ENCODE assay signal across 9 mouse cellular contexts in the genomic region with DNA sequence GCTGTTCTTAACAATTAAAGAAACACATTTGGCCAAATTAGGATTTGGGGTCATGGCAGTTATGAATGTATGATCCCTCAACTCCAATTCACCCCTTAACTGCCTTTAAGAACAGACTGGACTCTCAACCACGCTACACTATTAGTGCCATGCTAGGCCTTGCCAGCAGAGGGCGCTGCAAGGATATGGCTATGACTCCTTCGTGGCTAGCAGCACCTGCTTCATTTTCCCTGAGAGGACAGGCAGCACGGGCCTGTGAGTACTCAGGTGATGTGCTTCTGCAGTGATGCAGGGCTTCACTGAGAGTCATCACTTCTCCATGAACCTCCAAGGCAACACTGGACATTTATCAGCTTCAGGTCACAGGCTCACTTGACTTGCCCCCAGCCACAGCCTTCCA.
DNase-seq lines count a peak whose midpoint lies in the region; ATAC-seq and TF ChIP-seq lines count a peak whose summit lies in the region.
"Had no signal": no experiment of that assay in that cellular context is flagged by ENCODE, and none has a peak within 500 bp of the region (broad histone marks: within the 10 kb centered on the region; RNA-seq: fewer than 3 reads in every experiment).

No protein-coding gene starts in this region.

- no peak overlapping the region for H3K4me3 ChIP-seq in kidney, adult 2 months (ENCODE audit: insufficient read depth, low read depth, low read length)
- H3K4me3 ChIP-seq in kidney, embryonic 14.5 days (ENCODE audit: low read length): no peak overlapping the region
- H3K4me3 ChIP-seq in cortical plate, adult 2 months (ENCODE audit: insufficient read depth, low read length): no peak overlapping the region
- no peak overlapping the region for H3K4me3 ChIP-seq in hindbrain, postnatal 0 days (ENCODE audit: low read length)
- no peak overlapping the region for H3K4me3 ChIP-seq in limb, embryonic 14.5 days (replicated peaks; ENCODE audit: low read length)
- H3K4me3 ChIP-seq: myocyte had no signal

- 17% methylated on average over 4 of the region's 4 CpGs for WGBS in kidney, adult 2 months
- WGBS in kidney, embryonic 14.5 days: 7% methylated on average over 4 of the region's 4 CpGs
- WGBS in hindbrain, postnatal 0 days: 11% methylated on average over 4 of the region's 4 CpGs
- whole genome bisulfite sequencing in limb, embryonic 14.5 days: 12% methylated on average over 4 of the region's 4 CpGs

- peak; percentile 94 for TF ChIP-seq CTCF in kidney, adult 2 months (conservative IDR thresholded peaks at IDR 0.05; ENCODE audit: insufficient read depth, insufficient read length, low read depth, low read length)
- TF ChIP-seq CTCF in cortical plate, adult 2 months (IDR thresholded peaks at IDR 0.05; ENCODE audit: extremely low read depth, insufficient read depth, low read length): peak; percentile 94
- TF ChIP-seq CTCF in hindbrain, postnatal 0 days (IDR thresholded peaks at IDR 0.05; ENCODE audit: low read depth): peak; percentile 94

- H3K9me3 ChIP-seq in kidney, embryonic 14.5 days (ENCODE audit: control insufficient read depth, low read length): no peaks in the 10 kb centered on the region
- H3K9me3 ChIP-seq in hindbrain, postnatal 0 days (ENCODE audit: low read length): no peaks in the 10 kb centered on the region
- H3K9me3 ChIP-seq in limb, embryonic 14.5 days (ENCODE audit: control insufficient read depth, low read length): no peaks in the 10 kb centered on the region

- H3K9ac ChIP-seq in kidney, embryonic 14.5 days (ENCODE audit: low read depth, low read length): no peak overlapping the region
- H3K9ac ChIP-seq in hindbrain, postnatal 0 days (replicated peaks; ENCODE audit: low read length): no peak overlapping the region
- no peak overlapping the region for H3K9ac ChIP-seq in limb, embryonic 14.5 days (ENCODE audit: low read depth, low read length, severe bottlenecking)

- no peak for TF ChIP-seq POLR2A in kidney, adult 2 months (IDR thresholded peaks at IDR 0.05; ENCODE audit: low read depth, low read length)
- no peak for TF ChIP-seq POLR2A in cortical plate, adult 2 months (IDR thresholded peaks at IDR 0.05; ENCODE audit: extremely low read depth, insufficient read depth, low read length)
- TF ChIP-seq POLR2A in limb, embryonic 14.5 days (IDR thresholded peaks at IDR 0.05; ENCODE audit: borderline replicate concordance, extremely low read depth, insufficient read depth, insufficient read length): no peak

- ATAC-seq in kidney, embryonic 14.5 days (ENCODE audit: low FRiP score, low TSS enrichment): no peak
- 0 out of 2 replicates have a peak, but pooled peaks have one; percentile 53 for ATAC-seq in hindbrain, postnatal 0 days
- no peak for ATAC-seq in limb, embryonic 14.5 days (ENCODE audit: low FRiP score, low read depth)

- peak; percentile 70 for DNase-seq in kidney, adult 2 months
- peak; percentile 58 for DNase-seq in adrenal gland, adult 2 months
- peak; percentile 80 for DNase-seq in hindbrain, postnatal 0 days (ENCODE audit: low spot score)
- DNase-seq in limb, embryonic 14.5 days (ENCODE audit: low spot score): peak; percentile 59
- peak; percentile 64 for DNase-seq in ovary, postnatal 36 days (ENCODE audit: low spot score)
- peak; percentile 75 for DNase-seq in thymus, postnatal 25 days

- no peak overlapping the region for H3K27ac ChIP-seq in kidney, adult 2 months (ENCODE audit: insufficient read depth, low read depth, low read length)
- no peak overlapping the region for H3K27ac ChIP-seq in kidney, embryonic 14.5 days (ENCODE audit: low read depth, low read length)
- no peak overlapping the region for H3K27ac ChIP-seq in cortical plate, adult 2 months (ENCODE audit: insufficient read depth, low read length)
- no peak overlapping the region for H3K27ac ChIP-seq in hindbrain, postnatal 0 days
- H3K27ac ChIP-seq in limb, embryonic 14.5 days (replicated peaks; ENCODE audit: low read depth, low read length): no peak overlapping the region

- H3K36me3 ChIP-seq in kidney, adult 2 months (ENCODE audit: control insufficient read depth, insufficient read depth, low read length): no peaks in the 10 kb centered on the region
- H3K36me3 ChIP-seq in kidney, embryonic 14.5 days (ENCODE audit: control insufficient read depth, insufficient read depth, low read length): no peaks in the 10 kb centered on the region
- H3K36me3 ChIP-seq in hindbrain, postnatal 0 days (ENCODE audit: insufficient read depth, low read length): no peaks in the 10 kb centered on the region
- H3K36me3 ChIP-seq in limb, embryonic 14.5 days (ENCODE audit: control insufficient read depth, insufficient read depth, low read length): no peaks in the 10 kb centered on the region

- H3K4me2 ChIP-seq in kidney, embryonic 14.5 days (replicated peaks; ENCODE audit: low read depth, low read length): no peak overlapping the region
- no peak overlapping the region for H3K4me2 ChIP-seq in hindbrain, postnatal 0 days (ENCODE audit: low read depth, low read length)
- H3K4me2 ChIP-seq in limb, embryonic 14.5 days (replicated peaks; ENCODE audit: low read depth, low read length, severe bottlenecking): no peak overlapping the region

- no peaks in the 10 kb centered on the region for H3K4me1 ChIP-seq in kidney, adult 2 months (ENCODE audit: control insufficient read depth, insufficient read depth, low read length)
- peaks cover 5% of the 10 kb centered on the region; the same call in 1 of the 2 replicates for H3K4me1 ChIP-seq in kidney, embryonic 14.5 days (ENCODE audit: control insufficient read depth, insufficient read depth, low read length)
- no peaks in the 10 kb centered on the region for H3K4me1 ChIP-seq in cortical plate, adult 2 months (ENCODE audit: control insufficient read depth, insufficient read depth, low read length)
- H3K4me1 ChIP-seq in hindbrain, postnatal 0 days (ENCODE audit: insufficient read depth, low read length): peaks cover 8% of the 10 kb centered on the region
- H3K4me1 ChIP-seq in limb, embryonic 14.5 days (ENCODE audit: control insufficient read depth, insufficient read depth, low read length): peaks cover 23% of the 10 kb centered on the region

- no peaks in the 10 kb centered on the region for H3K27me3 ChIP-seq in kidney, adult 2 months (replicated peaks; ENCODE audit: control insufficient read depth, insufficient read depth, low read length)
- no peaks in the 10 kb centered on the region for H3K27me3 ChIP-seq in kidney, embryonic 14.5 days (ENCODE audit: control insufficient read depth, insufficient read depth, low read length)
- H3K27me3 ChIP-seq in hindbrain, postnatal 0 days (ENCODE audit: insufficient read depth, low read length): no peaks in the 10 kb centered on the region
- H3K27me3 ChIP-seq in limb, embryonic 14.5 days (ENCODE audit: control insufficient read depth, insufficient read depth, low read length): no peaks in the 10 kb centered on the region
